Mouse (Mus musculus) embryonic facial prominence, embryonic 11.5 days (tissue): Measurements from ENCODE around the gene Gm49510. TPM values are rescaled to one million over a fixed set of nuclear protein-coding genes. Genes with fewer than 3 reads are reported as not detected.

Source experiments
- ATAC-seq: fragments of 200-750 bp; cut with Nextera tagmentation; replicated peaks from 2 replicates; pipeline ENCODE4 v1.8.0; 2017; ENCODE audit warnings: low read depth; ENCODE audit not compliant: insufficient number of reproducible peaks, low FRiP score, low TSS enrichment
- DNase-seq: peaks from one replicate; pipeline ENCODE4 v3.0.0-alpha.2; 2015; ENCODE audit warnings: low spot score
- H3K27ac ChIP-seq: fragments of 300-500 bp; sonication (generic); replicated peaks from 2 replicates; pipeline ENCODE4 v1.5.1; 2014; ENCODE audit warnings: mild to moderate bottlenecking, low read depth, low read length, control low read depth
- H3K27me3 ChIP-seq: fragments of 300-500 bp; sonication (generic); 2 replicates; pipeline ENCODE4 v1.6.1; 2014; ENCODE audit warnings: mild to moderate bottlenecking, low read length, moderate library complexity, mixed read lengths; ENCODE audit not compliant: control insufficient read depth, insufficient read depth
- H3K36me3 ChIP-seq: fragments of 300-500 bp; sonication (generic); replicated peaks from 2 replicates; pipeline ENCODE4 v1.6.1; 2014; ENCODE audit warnings: low read depth, mild to moderate bottlenecking, low read length, moderate library complexity, mixed read lengths; ENCODE audit not compliant: control insufficient read depth, insufficient read depth
- H3K4me1 ChIP-seq: fragments of 300-500 bp; sonication (generic); 2 replicates; pipeline ENCODE4 v1.6.1; 2014; ENCODE audit warnings: low read length, mixed read lengths; ENCODE audit not compliant: control insufficient read depth, insufficient read depth
- H3K4me2 ChIP-seq: fragments of 300-500 bp; sonication (generic); 2 replicates; pipeline ENCODE4 v1.6.1; 2014; ENCODE audit warnings: low read depth, mild to moderate bottlenecking, control low read depth, low read length, moderate library complexity
- H3K4me3 ChIP-seq: fragments of 300-500 bp; sonication (generic); 2 replicates; pipeline ENCODE4 v1.5.1; 2014; ENCODE audit warnings: low read depth, low read length, control low read depth
- H3K9ac ChIP-seq: fragments of 300-500 bp; sonication (generic); replicated peaks from 2 replicates; pipeline ENCODE4 v1.6.1; 2014; ENCODE audit warnings: mild to moderate bottlenecking, control low read depth, low read length
- H3K9me3 ChIP-seq: fragments of 300-500 bp; sonication (generic); replicated peaks from 2 replicates; pipeline ENCODE4 v1.6.1; 2016; ENCODE audit warnings: mild to moderate bottlenecking, low read length, inconsistent platforms, mixed read lengths; ENCODE audit not compliant: control insufficient read depth
- WGBS: fragments of 180-500 bp; shearing (Covaris S2); extraction: QIAGEN DNeasy Blood & Tissue Kit; methylation state at CpG from one replicate; pipeline ENCODE4 v1.1.7; 2014; 5-methylcytosine and 5-hydroxymethylcytosine counted together
- polyA plus RNA-seq: library from polyadenylated mRNA; unstranded; fragments of >200 nt; fragmentation: Nextera tagmentation; extraction: Ambion mirVana; gene quantifications from 2 replicates; pipeline ENCODE4 v1.2.1, GENCODE M21; 2014

Gene Gm49510
- polyA plus RNA-seq, 1 experiment from 2014 or later = 0.58 TPM

- WGBS = 93% methylated on average over 13 of the region's 13 CpGs
- no peak overlapping the region for H3K4me3 ChIP-seq
- H3K4me2 ChIP-seq = no peak overlapping the region
- no peak overlapping the region for H3K27ac ChIP-seq
- no peak for DNase-seq
- H3K9me3 ChIP-seq = no peaks in the 10 kb centered on the region
- peaks cover 5% of the 10 kb centered on the region for H3K4me1 ChIP-seq
- H3K9ac ChIP-seq = no peak overlapping the region
- H3K27me3 ChIP-seq = no peaks in the 10 kb centered on the region
- H3K36me3 ChIP-seq = peaks cover 11% of the 10 kb centered on the region
- no peak for ATAC-seq
Observed at GRCm38 (mm10) chr15:78940325-78940724, 40.9 kb downstream of the Gm49510 start.

GRCm38 (mm10) chr15:78942663-78943062 lies 43.2 kb downstream of the Gm49510 start:
- H3K4me2 ChIP-seq = peak overlapping the region; percentile 51
- H3K36me3 ChIP-seq = peaks cover 11% of the 10 kb centered on the region
- H3K4me1 ChIP-seq = peaks cover 3% of the 10 kb centered on the region
- no peak overlapping the region for H3K27ac ChIP-seq
- H3K4me3 ChIP-seq = peak overlapping the region; percentile 19; the same call in 1 of the 2 replicates
- WGBS = 5% methylated on average over 9 of the region's 9 CpGs
- H3K27me3 ChIP-seq = no peaks in the 10 kb centered on the region
- DNase-seq = peak; percentile 86
- ATAC-seq = peak; percentile 58
- H3K9me3 ChIP-seq = no peaks in the 10 kb centered on the region
- H3K9ac ChIP-seq = peak overlapping the region; percentile 52; the same call in 1 of the 2 replicates

DNA sequence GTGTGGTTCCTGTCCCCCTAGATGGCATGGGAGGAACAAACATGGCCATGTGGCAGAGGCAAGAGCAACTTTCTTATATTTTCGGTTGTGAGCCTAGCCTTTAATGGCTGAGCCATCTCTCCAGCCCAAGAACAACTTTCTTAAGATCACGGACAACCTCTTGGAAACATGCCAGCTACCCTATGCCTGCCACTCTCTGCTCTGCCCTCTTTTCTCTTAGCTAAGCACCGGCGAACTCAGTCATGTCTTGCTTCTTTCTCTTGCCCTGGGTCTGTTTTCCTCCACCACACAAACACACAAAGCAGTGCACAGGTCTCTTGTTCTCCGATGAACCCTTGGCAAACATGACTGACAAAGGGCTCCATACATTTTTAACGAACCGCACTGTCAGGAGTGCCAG lies 46.8 kb downstream of the Gm49510 start:
- ATAC-seq = no peak
- peaks cover 3% of the 10 kb centered on the region for H3K4me1 ChIP-seq
- no peak for DNase-seq
- H3K4me2 ChIP-seq = no peak overlapping the region
- no peaks in the 10 kb centered on the region for H3K36me3 ChIP-seq
- no peak overlapping the region for H3K4me3 ChIP-seq
- no peak overlapping the region for H3K9ac ChIP-seq
- no peaks in the 10 kb centered on the region for H3K27me3 ChIP-seq
- H3K9me3 ChIP-seq = no peaks in the 10 kb centered on the region
- no peak overlapping the region for H3K27ac ChIP-seq
- WGBS = 82% methylated on average over 7 of the region's 7 CpGs

DNA sequence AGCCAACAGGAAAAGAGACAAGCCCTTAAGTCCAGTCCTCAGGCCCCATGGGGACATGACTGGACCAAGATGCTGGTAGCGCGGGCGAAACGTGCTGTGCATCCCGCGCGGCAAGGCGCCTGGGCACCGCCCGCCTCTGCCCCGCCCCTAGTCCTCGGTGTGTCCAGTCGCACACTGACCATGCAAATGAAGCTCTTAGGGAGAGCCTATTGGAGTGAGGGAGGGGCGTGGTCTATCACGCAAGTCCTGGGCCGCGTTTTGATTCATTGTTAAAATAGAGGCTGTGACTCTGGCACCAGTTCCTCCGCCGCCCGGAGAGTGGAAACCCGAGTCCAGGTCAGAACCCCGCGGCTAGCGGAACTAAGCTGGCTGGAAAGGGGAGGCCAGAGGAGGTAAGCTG lies 48.2 kb downstream of the Gm49510 start, which contains the start of gene Triobp:
Gene Triobp, plus strand, starts transcription at position 68 of the 400 bp plus-strand sequence.
- WGBS = under 1% methylated on average over 24 of the region's 24 CpGs

GRCm38 (mm10) chr15:78948152-78948725 lies 48.8 kb downstream of the Gm49510 start:
- no peak for DNase-seq
- Histone ChIP-seq H3K27ac (no peak overlapping the region), H3K4me1 (no peaks in the 10 kb centered on the region; the same call in 1 of the 2 replicates), H3K9me3 (no peaks in the 10 kb centered on the region), H3K36me3 (no peaks in the 10 kb centered on the region; the same call in 1 of the 2 replicates), H3K9ac (peak overlapping the region; percentile 66), H3K27me3 (no peaks in the 10 kb centered on the region), H3K4me3 (peak overlapping the region; percentile 52), H3K4me2 (peak overlapping the region; percentile 42)
- WGBS = 6% methylated on average over 11 of the region's 11 CpGs
- ATAC-seq = no peak

More for the DNA sequence above, 48.2 kb downstream of the Gm49510 start, which contains the start of gene Triobp:
- ATAC-seq (peak; percentile 96), DNase-seq (peak; percentile 98)
- H3K27me3 ChIP-seq = no peaks in the 10 kb centered on the region
- peak within 1 kb of the TSS; percentile 52 for H3K4me3 ChIP-seq
- H3K4me2 ChIP-seq = peak within 1 kb of the TSS; percentile 42
- H3K9ac ChIP-seq = peak within 1 kb of the TSS; percentile 66
- no peak within 1 kb of the TSS for H3K27ac ChIP-seq
- no peaks in the 10 kb centered on the region; the same call in 1 of the 2 replicates for H3K36me3 ChIP-seq
- H3K4me1 ChIP-seq = no peaks in the 10 kb centered on the region; the same call in none of the 2 replicates
- H3K9me3 ChIP-seq = no peaks in the 10 kb centered on the region

GRCm38 (mm10) chr15:78948883-78949282 lies 49.4 kb downstream of the Gm49510 start:
- no peak overlapping the region; the same call in 1 of the 2 replicates for H3K4me2 ChIP-seq
- H3K9ac ChIP-seq = no peak overlapping the region; the same call in 1 of the 2 replicates
- no peak for ATAC-seq
- no peaks in the 10 kb centered on the region; the same call in 1 of the 2 replicates for H3K36me3 ChIP-seq
- no peaks in the 10 kb centered on the region for H3K27me3 ChIP-seq
- no peak for DNase-seq
- no peaks in the 10 kb centered on the region; the same call in 1 of the 2 replicates for H3K4me1 ChIP-seq
- H3K4me3 ChIP-seq = no peak overlapping the region
- no peaks in the 10 kb centered on the region for H3K9me3 ChIP-seq
- no peak overlapping the region for H3K27ac ChIP-seq
- WGBS = 98% methylated on average over 3 of the region's 3 CpGs

DNA sequence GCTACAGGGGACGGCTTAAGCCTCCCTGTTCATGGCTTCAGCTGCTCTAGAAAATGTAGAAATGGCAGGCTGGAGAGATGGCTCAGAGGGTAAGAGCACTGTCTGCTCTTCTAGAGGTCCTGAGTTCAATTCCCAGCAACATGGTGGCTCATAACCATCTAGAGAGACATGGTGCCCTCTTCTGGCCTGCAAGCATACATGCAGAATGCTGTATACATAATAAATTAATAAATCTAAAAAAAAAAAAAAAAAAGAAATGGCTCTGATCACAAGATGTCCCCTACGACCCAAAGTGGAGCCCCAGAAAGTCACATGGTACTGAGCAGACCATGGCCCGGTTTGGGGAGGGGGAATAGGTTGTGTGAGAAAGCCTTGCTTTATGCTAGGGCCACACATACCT lies 56.2 kb downstream of the Gm49510 start:
- Histone ChIP-seq H3K27ac (no peak overlapping the region), H3K4me3 (no peak overlapping the region), H3K4me1 (0 out of 2 replicates have a peak, but pooled peaks cover 2% of the 10 kb centered on the region), H3K36me3 (peaks cover 6% of the 10 kb centered on the region; the same call in 1 of the 2 replicates), H3K27me3 (no peaks in the 10 kb centered on the region), H3K9ac (no peak overlapping the region), H3K4me2 (no peak overlapping the region), H3K9me3 (no peaks in the 10 kb centered on the region)
- ATAC-seq = no peak
- 86% methylated on average over 3 of the region's 3 CpGs for WGBS
- no peak for DNase-seq

GRCm38 (mm10) chr15:78956351-78956750 lies 56.9 kb downstream of the Gm49510 start:
- H3K36me3 ChIP-seq = peaks cover 6% of the 10 kb centered on the region; the same call in 1 of the 2 replicates
- no peak overlapping the region for H3K9ac ChIP-seq
- no peaks in the 10 kb centered on the region for H3K27me3 ChIP-seq
- no peak overlapping the region for H3K27ac ChIP-seq
- 0 out of 2 replicates have a peak, but pooled peaks cover 2% of the 10 kb centered on the region for H3K4me1 ChIP-seq
- no peaks in the 10 kb centered on the region for H3K9me3 ChIP-seq
- no peak for ATAC-seq
- no peak overlapping the region for H3K4me3 ChIP-seq
- peak; percentile 39 for DNase-seq
- 79% methylated on average over 4 of the region's 4 CpGs for WGBS
- H3K4me2 ChIP-seq = no peak overlapping the region
